Mouse (Mus musculus) urinary bladder, postnatal 14 days (tissue): ENCODE measurements around the gene Qser1.

Experiments
- DNase-seq: peaks from one replicate; pipeline ENCODE4 v3.0.0; 2021; ENCODE audit warnings: low spot score

Gene Qser1

DNA sequence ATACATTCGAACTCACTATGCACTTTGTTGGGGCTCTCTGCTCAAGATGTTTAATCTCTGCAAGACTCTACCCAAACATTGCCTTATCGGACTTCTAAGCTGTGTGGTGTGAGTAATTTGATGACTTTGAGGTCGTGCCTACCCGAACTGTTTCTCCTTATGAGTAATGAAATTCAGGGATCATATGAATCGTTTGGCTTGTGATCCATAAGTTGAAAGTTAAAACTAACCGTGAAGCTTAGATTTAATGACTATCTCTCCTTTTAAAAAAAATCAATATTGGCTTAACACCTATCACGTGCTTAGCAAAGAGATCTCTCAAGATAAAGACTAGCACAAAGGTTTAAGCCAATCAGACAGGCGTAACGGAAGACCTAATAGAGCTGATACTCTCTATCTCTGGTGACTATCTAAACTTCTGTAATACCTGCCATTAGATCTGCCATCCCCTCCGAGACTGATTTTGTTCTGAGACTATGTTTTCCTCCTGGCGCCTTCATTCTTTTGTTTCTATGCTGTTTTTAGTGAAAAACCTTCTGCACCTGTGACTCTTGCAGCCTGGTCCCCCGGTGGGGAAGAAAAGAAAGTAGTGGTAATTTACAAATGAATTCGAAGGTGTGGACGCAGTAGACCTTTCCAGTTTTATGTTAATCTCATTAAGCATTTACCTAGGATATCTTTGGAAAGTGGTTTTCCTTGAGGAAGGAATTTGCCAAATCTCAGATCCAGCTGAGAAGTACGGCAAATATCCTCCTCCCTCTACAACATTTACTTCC, 1.2 kb upstream of the Qser1 start:
- DNase-seq = no peak

DNA sequence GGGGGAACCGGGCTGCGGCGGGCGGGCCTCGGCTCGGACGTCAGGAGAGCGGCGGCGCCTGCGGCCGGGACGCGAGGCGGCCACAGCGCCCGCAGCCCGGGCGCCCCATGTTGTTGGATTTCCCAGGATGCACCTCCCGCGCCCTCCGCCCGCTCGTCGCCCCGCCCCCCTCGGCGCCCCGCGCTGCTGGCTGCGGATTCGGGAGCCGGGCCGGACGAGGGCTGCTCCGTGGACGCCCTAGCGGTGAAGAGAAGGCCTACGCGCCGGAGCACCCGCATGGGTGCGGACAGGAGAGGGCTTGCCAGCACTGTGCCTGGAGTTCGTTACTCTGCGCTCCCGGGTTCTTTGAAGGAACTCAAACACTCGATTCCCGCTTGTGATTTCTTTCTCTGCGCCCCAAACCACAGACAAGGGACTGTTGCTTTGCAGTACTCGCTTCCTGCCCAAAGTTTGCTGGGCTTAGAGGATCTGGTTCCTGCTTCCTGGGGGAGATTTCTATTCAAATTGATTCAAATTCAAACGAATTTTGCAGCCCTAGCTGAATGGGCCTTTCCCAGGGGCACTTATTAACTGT, 393 bp upstream of the Qser1 start:
- DNase-seq = peak; percentile 91

GRCm38 (mm10) chr2:104815561-104816370, 794 bp downstream of the Qser1 start:
- DNase-seq = peak; percentile 14

- no peak for DNase-seq
These were observed 2.2 kb downstream of the Qser1 start for GRCm38 (mm10) chr2:104814181-104814951.

DNA sequence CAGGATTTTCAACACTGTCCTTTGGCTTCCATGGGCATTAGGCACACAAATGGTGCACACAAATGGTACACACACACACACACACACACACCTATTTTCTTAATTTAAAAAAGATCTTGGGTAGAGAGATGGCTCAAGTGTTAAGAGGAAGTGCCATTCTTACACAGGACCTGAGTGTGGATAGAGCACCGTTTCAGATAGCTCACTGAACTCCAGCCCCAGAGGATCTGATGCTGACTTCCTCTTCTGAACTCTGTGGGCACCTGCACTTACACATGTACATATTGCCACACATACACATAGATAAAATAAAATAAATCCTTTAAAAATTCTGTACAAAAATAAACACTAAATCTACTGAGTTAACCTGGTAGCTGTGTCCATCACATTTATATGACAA, 11.1 kb downstream of the Qser1 start:
- no peak for DNase-seq

DNA sequence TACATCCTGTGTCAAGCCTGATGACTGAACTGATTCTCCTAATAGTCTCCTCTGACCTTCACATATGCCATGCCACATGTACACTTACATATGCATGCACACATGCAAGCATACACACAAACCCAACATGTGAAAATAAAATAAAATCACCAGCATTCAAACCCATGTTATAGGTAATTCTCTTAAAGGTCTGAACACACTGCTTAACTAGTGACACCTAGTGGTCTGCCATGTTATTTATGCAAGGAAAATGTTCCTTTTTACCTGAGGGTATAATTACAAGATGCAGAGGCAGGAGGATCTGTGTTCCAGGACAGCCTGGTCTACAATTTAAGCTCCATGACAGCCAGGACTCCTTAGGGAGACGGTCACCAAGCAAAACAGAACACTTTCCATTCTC, 41.8 kb downstream of the Qser1 start:
- DNase-seq = no peak

- no peak for DNase-seq
These were observed 47.9 kb downstream of the Qser1 start for GRCm38 (mm10) chr2:104768697-104769096.

DNA sequence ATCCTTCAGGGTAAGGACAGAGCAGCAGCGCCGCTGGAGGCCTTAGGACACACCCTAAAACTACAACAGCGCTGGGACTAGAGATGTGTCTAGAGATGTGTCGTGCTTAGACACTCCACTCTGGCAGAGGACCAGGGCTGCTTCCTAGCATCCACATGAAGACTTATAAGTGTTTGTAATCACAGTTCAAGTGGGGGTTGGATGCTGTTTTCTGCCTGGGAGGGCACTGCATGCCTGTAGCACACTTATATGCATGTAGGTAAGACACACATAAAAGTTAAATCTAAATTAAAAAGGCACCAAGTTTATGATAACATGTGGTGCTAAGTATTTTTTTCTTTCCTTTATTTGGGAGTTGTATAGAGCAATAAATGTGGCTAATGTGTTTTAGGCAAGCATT, 52.5 kb downstream of the Qser1 start:
- DNase-seq = no peak

DNA sequence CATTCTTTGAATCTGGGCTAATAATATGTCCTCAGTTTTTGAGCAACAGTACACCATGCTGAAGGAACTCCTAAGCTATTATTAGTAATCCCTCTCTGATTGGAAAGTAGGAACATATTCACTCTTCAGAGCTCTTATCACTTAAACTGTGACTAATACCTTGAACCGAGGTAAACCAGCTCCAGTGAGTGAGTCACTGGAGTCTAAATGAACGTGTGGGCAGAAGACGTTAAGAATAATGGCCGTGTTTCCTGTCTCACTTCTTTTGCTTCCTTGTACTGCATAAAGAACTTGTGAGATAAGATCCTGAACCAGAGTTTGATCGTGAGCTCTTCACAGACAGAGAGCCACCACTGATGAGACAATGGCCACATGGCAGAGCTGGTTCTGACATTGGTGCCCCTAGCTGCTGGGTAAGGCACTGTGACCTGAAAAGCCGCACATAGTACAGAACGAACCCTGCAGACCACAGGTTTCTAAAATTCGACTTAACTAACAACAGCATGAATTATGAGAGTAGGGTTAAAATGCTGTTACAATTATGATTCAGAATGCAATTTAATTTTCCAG, 53.3 kb downstream of the Qser1 start:
- DNase-seq = no peak

DNA sequence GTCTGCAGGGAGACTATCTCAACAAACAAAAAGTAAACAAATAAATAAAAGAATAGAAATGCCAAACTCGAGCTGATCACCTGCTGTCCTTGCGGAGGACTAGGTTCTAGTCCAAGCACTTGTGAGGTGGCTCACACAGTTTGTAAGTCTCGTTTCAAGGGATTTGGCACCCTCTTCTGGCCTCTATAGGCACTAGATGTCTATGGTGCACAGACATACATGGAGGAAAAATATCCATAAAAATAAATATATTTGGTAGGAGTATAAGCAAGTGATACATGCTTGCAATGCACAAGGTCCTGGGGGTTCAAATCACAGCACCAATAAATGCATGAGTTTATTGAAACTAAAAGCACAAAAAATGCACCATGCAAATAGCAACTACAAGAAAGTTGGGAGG, 65.9 kb downstream of the Qser1 start:
- peak; percentile 24 for DNase-seq

DNA sequence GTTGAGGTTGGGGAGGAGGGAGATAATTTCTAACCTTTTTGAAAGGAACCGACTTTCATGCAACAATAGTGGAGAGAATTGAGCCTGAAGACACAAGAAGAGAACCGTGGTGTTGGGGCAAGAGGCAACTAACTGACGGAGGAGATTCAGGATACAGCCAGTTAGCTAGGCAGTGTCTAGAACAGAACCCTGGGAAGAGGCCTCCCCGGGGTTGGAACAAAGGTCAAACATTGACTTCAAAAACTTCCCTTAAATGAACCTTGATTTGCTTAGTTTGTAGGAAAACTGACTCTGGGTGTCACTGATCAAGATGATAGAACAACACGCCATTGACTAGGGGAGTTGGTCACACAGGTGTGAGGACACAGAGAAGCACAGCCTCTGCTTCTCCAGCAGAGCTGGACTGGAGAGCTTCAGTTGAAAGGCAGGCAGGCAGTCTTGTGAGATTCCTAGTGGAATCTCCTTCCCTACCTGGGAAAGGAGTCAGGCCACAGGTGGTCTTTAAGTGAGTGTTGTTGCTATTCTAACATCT, 67.8 kb downstream of the Qser1 start:
- no peak for DNase-seq

DNA sequence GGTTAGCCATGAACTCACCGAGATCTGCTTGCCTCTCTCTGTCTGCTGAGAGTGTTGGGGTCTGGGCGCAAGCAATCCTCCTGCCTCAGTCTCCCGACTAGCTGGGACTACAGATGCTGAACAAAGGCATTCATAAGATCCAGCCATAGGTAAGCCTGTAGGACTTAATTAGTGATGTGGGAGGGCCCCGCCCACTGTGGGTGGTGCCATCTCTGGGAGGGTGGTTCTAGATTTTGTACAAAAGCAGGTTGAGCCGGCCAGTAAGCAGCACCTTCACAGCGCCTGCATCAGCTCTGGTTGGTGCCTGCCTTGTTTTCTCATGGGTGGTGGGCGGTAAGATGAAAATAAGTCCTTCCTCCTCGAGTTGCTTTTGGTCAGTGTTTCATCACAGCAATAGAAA, 70.3 kb downstream of the Qser1 start:
- DNase-seq = peak; percentile 35

- DNase-seq = no peak
These were observed 72.6 kb downstream of the Qser1 start for GRCm38 (mm10) chr2:104743971-104744370.

DNA sequence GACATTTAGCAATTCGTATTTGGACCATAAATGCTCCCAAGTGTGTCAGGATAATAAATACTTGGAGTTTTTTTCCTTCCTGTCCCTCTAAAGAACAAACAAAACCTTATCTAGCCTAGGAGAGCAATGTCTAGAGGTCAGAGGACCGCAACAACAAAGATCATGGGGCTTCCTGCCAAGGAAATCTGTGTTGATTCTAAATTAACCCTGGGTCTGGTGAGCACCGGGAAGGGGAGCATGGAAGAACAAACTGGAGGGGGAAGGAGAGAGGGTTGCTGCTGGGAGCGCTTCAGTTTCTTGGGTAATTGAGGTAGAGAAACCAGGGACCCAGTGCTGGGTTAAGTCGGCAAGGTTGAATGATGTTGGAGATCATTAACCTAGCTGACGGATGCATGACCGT, 73.4 kb downstream of the Qser1 start:
- DNase-seq = no peak

DNA sequence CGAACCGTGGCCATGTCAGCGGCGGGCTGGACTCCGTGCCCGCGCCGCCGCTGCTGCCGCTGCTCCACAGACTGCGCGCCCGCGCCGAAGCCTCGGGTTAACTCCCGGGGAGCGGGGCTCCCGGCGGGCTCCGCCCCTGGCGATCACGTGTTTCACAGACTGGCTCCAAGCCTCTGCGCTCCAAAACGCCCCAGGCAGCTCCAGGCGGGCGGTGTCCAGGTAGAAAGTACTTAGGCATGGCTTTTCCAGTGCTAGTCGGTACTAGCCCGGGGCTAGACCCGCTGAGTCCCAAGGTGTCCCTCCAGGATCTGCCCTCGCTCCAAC, 73.9 kb downstream of the Qser1 start, which contains the start of gene Depdc7:
Gene Depdc7, minus strand, starts transcription at position 138 of the 324 bp plus-strand sequence.
- peak; percentile 94 for DNase-seq

- no peak for DNase-seq
These were observed 74.4 kb downstream of the Qser1 start for GRCm38 (mm10) chr2:104741896-104742740.

DNA sequence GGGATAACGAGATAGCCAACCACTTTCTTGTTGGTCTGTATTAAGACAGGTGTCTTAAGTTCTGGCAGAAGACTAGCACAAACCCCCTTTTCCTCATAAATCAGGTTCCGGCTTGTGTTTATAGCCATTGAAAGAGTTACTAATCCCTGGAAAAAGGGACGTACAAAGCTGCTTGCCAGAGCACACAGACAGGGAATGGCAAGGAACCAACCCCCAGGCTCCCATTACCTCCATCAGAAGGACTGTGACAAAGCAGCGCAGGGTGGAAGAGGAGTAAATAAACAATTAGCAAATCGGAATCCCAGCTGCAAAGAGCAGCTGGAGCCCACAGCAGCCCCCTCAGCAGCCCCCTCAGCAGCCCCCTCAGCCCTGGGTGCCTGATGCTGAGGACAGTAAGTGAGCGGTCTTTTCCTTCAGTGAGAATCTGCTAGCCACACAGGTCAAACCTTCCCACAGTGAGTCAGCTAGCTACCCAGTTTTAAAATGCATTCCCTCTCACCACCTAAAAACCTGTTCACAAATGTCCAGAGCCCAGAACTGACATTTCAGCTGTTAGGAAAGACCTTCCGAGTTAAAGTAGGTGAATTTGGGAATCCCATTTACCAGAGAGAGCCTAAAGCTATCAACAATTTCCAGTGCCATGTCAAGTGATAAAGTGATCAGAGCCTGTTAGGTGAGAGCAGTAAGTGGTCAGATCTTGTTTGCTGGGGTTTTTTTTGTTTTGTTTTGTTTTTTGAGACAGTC, 75.4 kb downstream of the Qser1 start:
- no peak for DNase-seq

DNA sequence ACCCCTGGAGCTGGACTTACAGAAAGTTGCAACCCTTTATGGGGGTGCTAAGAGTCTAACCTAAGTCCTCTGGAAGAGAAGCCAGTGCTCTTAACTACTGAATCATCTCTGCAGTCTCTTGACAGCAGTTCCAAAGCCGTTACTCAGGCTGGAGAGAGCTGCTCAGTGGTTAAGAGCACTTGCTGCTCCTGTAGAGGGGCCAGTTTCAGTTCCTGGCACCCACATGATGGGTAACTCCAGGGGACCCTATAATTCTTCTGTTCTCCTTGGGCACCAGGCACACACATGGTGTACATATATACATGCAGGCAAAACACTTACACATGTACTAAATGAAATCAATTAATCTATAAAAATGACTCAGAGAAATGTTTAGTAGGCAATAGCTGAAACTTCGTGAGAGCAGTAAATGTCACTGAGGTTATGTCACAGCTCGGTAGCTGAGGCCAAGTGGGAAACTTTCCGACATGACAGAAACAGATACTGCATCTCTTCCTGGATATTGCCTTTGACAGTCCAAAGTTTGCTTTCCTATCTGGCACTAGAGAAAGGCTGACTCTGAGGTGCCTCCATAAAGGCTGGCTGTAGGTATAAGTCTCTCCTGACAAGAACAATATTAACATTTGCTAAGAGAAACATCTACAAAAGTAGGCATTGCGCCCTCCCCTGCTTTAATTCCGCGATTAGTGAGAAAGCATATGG, 76.2 kb downstream of the Qser1 start:
- DNase-seq = no peak

- no peak for DNase-seq
These were observed 76.9 kb downstream of the Qser1 start for GRCm38 (mm10) chr2:104739691-104740090.
